Mouse (Mus musculus): ENCODE results near the gene Ccdc40. TPM values are rescaled to one million over a fixed set of nuclear protein-coding genes. Genes with fewer than 3 reads are reported as not detected.
"Not testable (repeated sequence)": the region's sequence is repeated elsewhere in the genome, so short reads cannot be mapped to it uniquely, and the experiment has no call there.

The Ccdc40 gene
- total and polyA plus RNA-seq, 2 experiments = 0.09 TPM; not detected in 1

DNA sequence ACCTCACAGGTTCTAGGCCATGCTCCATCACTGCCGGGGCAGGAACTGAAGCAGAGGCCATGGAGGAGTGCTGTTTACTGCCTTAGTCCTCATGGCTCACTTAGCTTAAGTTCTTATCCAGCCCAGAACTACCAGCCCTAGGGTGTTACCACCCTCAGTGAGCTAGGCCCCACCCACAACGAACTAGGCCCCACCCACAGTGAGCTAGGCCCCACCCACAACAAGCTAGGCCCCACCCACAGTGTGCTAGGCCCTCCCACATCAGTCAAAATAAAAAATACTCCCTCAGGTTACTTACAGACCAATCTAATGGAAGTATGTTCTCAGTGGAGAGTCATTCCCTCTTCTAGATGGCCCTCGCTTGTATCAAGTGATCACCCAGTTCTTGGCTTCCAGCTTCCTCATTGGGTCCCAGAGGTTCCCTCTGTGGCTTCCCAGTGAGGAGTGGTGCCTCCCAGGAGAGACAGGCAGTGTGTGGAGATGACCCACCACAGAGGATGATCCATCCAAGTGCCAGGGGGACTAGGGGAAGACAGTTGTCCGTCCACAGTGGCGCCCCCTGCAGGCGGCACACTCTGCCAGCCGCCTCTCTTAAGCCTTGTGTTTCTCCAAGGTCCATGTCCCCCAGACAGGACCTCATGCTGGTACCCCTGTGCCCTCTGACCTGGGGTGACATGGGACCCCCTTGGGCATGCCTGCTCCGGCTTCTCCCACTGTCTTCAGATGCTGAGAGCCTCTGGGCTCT lies 45.0 kb downstream of the Ccdc40 start:
- WGBS = 93% methylated on average over 8 of the region's 8 CpGs
- Histone ChIP-seq H3K36me3 (ENCODE audit: control insufficient read depth, insufficient read depth, low read length) (peaks cover 3% of the 10 kb centered on the region), H3K9ac (ENCODE audit: low read depth, low read length) (no peak overlapping the region), H3K27ac (replicated peaks; ENCODE audit: insufficient read depth, low read depth, low read length) (no peak overlapping the region), H3K27me3 (ENCODE audit: control insufficient read depth, insufficient read depth, low read length) (no peaks in the 10 kb centered on the region), H3K4me3 (ENCODE audit: insufficient read depth, low read depth, low read length) (no peak overlapping the region), H3K4me1 (ENCODE audit: control insufficient read depth, insufficient read depth, low read length) (peaks cover 4% of the 10 kb centered on the region; the same call in 1 of the 2 replicates), H3K79me2 (ENCODE audit: control insufficient read depth, insufficient read depth, low read length) (no peaks in the 10 kb centered on the region)
- TF ChIP-seq CTCF (IDR thresholded peaks at IDR 0.05; ENCODE audit: low read depth, low read length) (peak; percentile 47; the same call in 1 of the 2 replicates), POLR2A (IDR thresholded peaks at IDR 0.05; ENCODE audit: extremely low read depth, insufficient read depth, low read length) (no peak)
- no peak for DNase-seq (ENCODE audit: extremely low read depth, low read depth, low spot score)

- Histone ChIP-seq H3K4me1 (ENCODE audit: control insufficient read depth, insufficient read depth, low read length) (no peaks in the 10 kb centered on the region), H3K79me2 (ENCODE audit: control insufficient read depth, insufficient read depth, low read length) (no peaks in the 10 kb centered on the region), H3K27ac (replicated peaks; ENCODE audit: insufficient read depth, low read depth, low read length) (no peak overlapping the region), H3K36me3 (ENCODE audit: control insufficient read depth, insufficient read depth, low read length) (no peaks in the 10 kb centered on the region), H3K27me3 (ENCODE audit: control insufficient read depth, insufficient read depth, low read length) (no peaks in the 10 kb centered on the region), H3K4me3 (ENCODE audit: insufficient read depth, low read depth, low read length) (no peak overlapping the region), H3K9ac (ENCODE audit: low read depth, low read length) (no peak overlapping the region)
- TF ChIP-seq CTCF (IDR thresholded peaks at IDR 0.05; ENCODE audit: low read depth, low read length) = no peak
- no peak for TF ChIP-seq POLR2A (IDR thresholded peaks at IDR 0.05; ENCODE audit: extremely low read depth, insufficient read depth, low read length)
- no peak for DNase-seq (ENCODE audit: extremely low read depth, low read depth, low spot score)
- 92% methylated on average over 15 of the region's 15 CpGs for WGBS
These were observed 52.7 kb downstream of the Ccdc40 start for GRCm38 (mm10) chr11:119281030-119281429.

GRCm38 (mm10) chr11:119285791-119286527 lies 57.6 kb downstream of the Ccdc40 start:
- H3K27me3 ChIP-seq (ENCODE audit: control insufficient read depth, insufficient read depth, low read length) = no peaks in the 10 kb centered on the region
- H3K27ac ChIP-seq (replicated peaks; ENCODE audit: insufficient read depth, low read depth, low read length) = no peak overlapping the region
- no peak overlapping the region for H3K9ac ChIP-seq (ENCODE audit: low read depth, low read length)
- H3K79me2 ChIP-seq (ENCODE audit: control insufficient read depth, insufficient read depth, low read length) = no peaks in the 10 kb centered on the region
- no peak for DNase-seq (ENCODE audit: extremely low read depth, low read depth, low spot score)
- H3K4me1 ChIP-seq (ENCODE audit: control insufficient read depth, insufficient read depth, low read length) = no peaks in the 10 kb centered on the region
- TF ChIP-seq POLR2A (IDR thresholded peaks at IDR 0.05; ENCODE audit: extremely low read depth, insufficient read depth, low read length) (no peak), CTCF (IDR thresholded peaks at IDR 0.05; ENCODE audit: low read depth, low read length) (no peak)
- no peak overlapping the region for H3K4me3 ChIP-seq (ENCODE audit: insufficient read depth, low read depth, low read length)
- 68% methylated on average over 9 of the region's 9 CpGs for WGBS
- H3K36me3 ChIP-seq (ENCODE audit: control insufficient read depth, insufficient read depth, low read length) = peaks cover 16% of the 10 kb centered on the region

DNA sequence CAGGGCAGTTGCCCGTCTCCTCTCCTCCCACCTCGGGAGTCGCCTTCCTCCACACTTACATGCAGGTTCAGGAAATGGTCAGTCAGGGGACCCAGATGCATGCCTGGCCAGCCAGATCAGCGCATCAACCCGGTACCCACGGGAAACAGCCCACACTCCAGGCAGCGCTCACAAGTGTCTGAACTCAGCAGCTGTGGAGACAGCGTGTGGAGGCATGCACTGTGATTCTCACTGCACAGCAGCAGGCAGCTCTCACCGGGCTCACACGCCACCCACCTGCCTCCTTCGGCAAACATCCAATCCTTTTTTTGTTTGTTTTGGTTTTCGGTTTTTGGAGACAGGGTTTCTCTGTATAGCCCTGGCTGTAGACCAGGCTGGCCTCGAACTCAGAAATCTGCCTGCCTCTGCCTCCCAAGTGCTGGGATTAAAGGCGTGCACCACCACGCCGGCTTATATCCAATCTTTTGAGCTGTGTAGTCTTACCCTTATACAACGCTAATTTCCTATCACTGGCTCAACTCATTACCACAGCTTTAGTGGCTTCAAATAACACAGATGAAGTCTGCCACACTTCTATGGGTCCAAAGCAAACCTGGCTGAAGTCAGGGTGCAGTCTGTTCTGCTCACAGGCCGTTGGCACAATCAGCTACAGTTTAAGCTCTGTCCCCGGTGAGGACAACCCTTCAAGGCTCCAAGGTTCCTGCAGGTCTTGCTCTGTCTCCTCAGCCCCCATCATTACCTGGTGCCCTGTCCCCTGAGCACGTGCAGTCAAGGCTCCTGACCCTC lies 59.0 kb downstream of the Ccdc40 start:
- DNase-seq (ENCODE audit: extremely low read depth, low read depth, low spot score) = no peak
- Histone ChIP-seq H3K27ac (replicated peaks; ENCODE audit: insufficient read depth, low read depth, low read length) (no peak overlapping the region), H3K4me3 (ENCODE audit: insufficient read depth, low read depth, low read length) (no peak overlapping the region), H3K4me1 (ENCODE audit: control insufficient read depth, insufficient read depth, low read length) (no peaks in the 10 kb centered on the region), H3K9ac (ENCODE audit: low read depth, low read length) (no peak overlapping the region), H3K27me3 (ENCODE audit: control insufficient read depth, insufficient read depth, low read length) (no peaks in the 10 kb centered on the region), H3K79me2 (ENCODE audit: control insufficient read depth, insufficient read depth, low read length) (no peaks in the 10 kb centered on the region), H3K36me3 (ENCODE audit: control insufficient read depth, insufficient read depth, low read length) (peaks cover 29% of the 10 kb centered on the region)
- 86% methylated on average over 20 of the region's 20 CpGs for WGBS
- no peak for TF ChIP-seq CTCF (IDR thresholded peaks at IDR 0.05; ENCODE audit: low read depth, low read length)
- no peak for TF ChIP-seq POLR2A (IDR thresholded peaks at IDR 0.05; ENCODE audit: extremely low read depth, insufficient read depth, low read length)

- not testable (repeated sequence) for H3K79me2 ChIP-seq (ENCODE audit: control insufficient read depth, insufficient read depth, low read length); H3K4me1 ChIP-seq (ENCODE audit: control insufficient read depth, insufficient read depth, low read length); H3K4me3 ChIP-seq (ENCODE audit: insufficient read depth, low read depth, low read length); H3K27me3 ChIP-seq (ENCODE audit: control insufficient read depth, insufficient read depth, low read length); DNase-seq (ENCODE audit: extremely low read depth, low read depth, low spot score); H3K27ac ChIP-seq (replicated peaks; ENCODE audit: insufficient read depth, low read depth, low read length); H3K9ac ChIP-seq (ENCODE audit: low read depth, low read length)
- peaks cover 71% of the 10 kb centered on the region for H3K36me3 ChIP-seq (ENCODE audit: control insufficient read depth, insufficient read depth, low read length)
- WGBS = 97% methylated on average over 8 of the region's 8 CpGs
These were observed 64.5 kb downstream of the Ccdc40 start for GRCm38 (mm10) chr11:119292861-119293260.
